ENCODE assay signal across 17 mouse cellular contexts in genomic region chr13:45250028-45250427, GRCm38 (mm10).
"Had no signal": no experiment of that assay in that cellular context is flagged by ENCODE, and none has a peak within 500 bp of the region (broad histone marks: within the 10 kb centered on the region; RNA-seq: fewer than 3 reads in every experiment).

No protein-coding gene starts in this region.

- H3K9ac ChIP-seq: kidney, embryonic 15.5 days; limb, embryonic 15.5 days; liver, embryonic 12.5 days; lung, embryonic 14.5 days; neural tube, embryonic 15.5 days had no signal

- H3K27ac ChIP-seq: kidney, embryonic 15.5 days; left cerebral cortex, adult 2 months; limb, embryonic 15.5 days; liver, embryonic 12.5 days; macrophage; neural tube, embryonic 15.5 days; stomach, postnatal 0 days had no signal

- H3K4me2 ChIP-seq: kidney, embryonic 15.5 days; limb, embryonic 15.5 days; liver, embryonic 12.5 days; lung, embryonic 14.5 days; neural tube, embryonic 15.5 days had no signal

- H3K36me3 ChIP-seq: kidney, embryonic 15.5 days; limb, embryonic 15.5 days; liver, embryonic 12.5 days; neural tube, embryonic 15.5 days had no signal

- ATAC-seq: liver, embryonic 12.5 days had no signal

- H3K9me3 ChIP-seq: kidney, embryonic 15.5 days; limb, embryonic 15.5 days; liver, embryonic 12.5 days; megakaryocyte, embryonic 14.5 days; neural tube, embryonic 15.5 days had no signal

- DNase-seq: kidney, adult 2 months; kidney, postnatal 14 days; lung, embryonic 14.5 days; lung, postnatal 10 days; right cerebral cortex, adult 18-20 months; right cerebral cortex, postnatal 25 days; thymus, adult 18-20 months; thymus, postnatal 14 days had no signal

- H3K4me1 ChIP-seq: liver, embryonic 12.5 days; megakaryocyte, embryonic 14.5 days had no signal

- H3K27me3 ChIP-seq: kidney, embryonic 15.5 days; limb, embryonic 15.5 days; neural tube, embryonic 15.5 days had no signal

- H3K4me3 ChIP-seq: kidney, embryonic 15.5 days; left cerebral cortex, adult 2 months; limb, embryonic 15.5 days; liver, embryonic 12.5 days; megakaryocyte, embryonic 14.5 days; myocyte; neural tube, embryonic 15.5 days had no signal
